Mouse (Mus musculus) left cerebral cortex, adult 2 months (tissue): Measurements from ENCODE around the gene Eif6. TPM values are rescaled to one million over a fixed set of nuclear protein-coding genes. Genes with fewer than 3 reads are reported as not detected.

ENCODE experiments used
- DNase-seq, 2 experiments: peaks; one replicate each; pipeline ENCODE4 v3.0.0; 2021 to 2022; ENCODE audit warnings: low spot score in 2 of 2, mixed read lengths in 1 of 2; ENCODE audit errors: extremely low spot score in 1 of 2
- H3K27ac ChIP-seq: fragments of 200-600 bp; 2 replicates; pipeline ENCODE4 v1.8.1; 2022
- H3K4me3 ChIP-seq: fragments of 200-600 bp; 2 replicates; pipeline ENCODE4 v1.8.1; 2022
- CTCF ChIP-seq: fragments of 200-600 bp; IDR thresholded peaks from 2 replicates; pipeline ENCODE4 v1.8.1; 2022; ENCODE audit warnings: antibody characterized with exemption, mild to moderate bottlenecking, moderate library complexity
- intact Hi-C: fragments of 180-260 bp; cut with DNase I; formaldehyde crosslinking; loops from one replicate; pipeline ENCODE4 v1.15.1; 2025
- total RNA-seq, 2 experiments: library from RNA; stranded (reverse); gene quantifications; 2 replicates each; pipeline ENCODE4 v1.2.3; 2021

Eif6 gene
- total RNA-seq, 2 experiments from 2014 or later = 67.0 to 71.0 TPM

DNA sequence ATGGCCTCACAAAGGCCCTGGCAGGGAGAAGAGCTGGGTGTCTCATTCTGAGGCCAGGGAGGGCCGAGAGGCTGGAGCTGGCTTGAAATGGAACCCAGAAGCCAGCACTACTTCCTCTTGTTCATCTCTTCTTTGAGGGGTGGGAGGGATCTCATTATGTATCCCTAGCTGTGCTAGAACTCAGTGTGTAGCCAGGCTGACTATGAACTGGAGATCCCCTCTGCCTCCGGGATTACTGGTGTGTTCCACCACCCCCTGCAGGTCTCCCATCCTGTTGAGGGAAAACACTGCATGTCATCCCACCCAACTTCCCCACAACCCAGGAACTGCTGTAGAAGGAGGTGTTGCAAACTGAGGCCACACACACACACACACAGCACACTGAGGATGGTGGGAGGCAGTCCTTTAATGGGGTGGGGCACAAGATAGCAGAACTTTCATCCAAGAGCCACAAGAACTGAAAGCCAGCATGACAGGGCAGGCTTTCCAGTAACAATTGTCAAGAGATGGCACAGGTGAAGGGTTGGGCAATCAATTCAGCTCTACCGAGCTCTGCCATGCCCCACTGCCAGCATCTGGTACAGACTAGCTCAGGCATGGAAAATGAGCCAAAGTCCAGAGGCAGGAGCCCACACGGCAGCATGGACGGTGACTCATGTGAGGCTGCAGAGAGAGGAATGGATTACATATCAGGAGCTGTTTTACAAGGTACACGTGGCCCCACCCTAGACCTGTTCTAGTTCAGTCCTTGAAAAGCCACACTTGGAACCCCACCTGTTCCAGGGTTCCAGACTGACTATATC, 7.1 kb downstream of the Eif6 start:
- intact Hi-C loops = no loop called here
- Histone ChIP-seq H3K4me3 (peak overlapping the region; percentile 78), H3K27ac (peak overlapping the region; percentile 99)
- no peak for TF ChIP-seq CTCF
- DNase-seq = no peak

GRCm38 (mm10) chr2:155819392-155819448, 7.5 kb downstream of the Eif6 start, which contains the start of gene BC029722:
BC029722 (minus strand) TSS chr2:155819426.
- peak within 1 kb of the TSS; percentile 78 for H3K4me3 ChIP-seq
- TF ChIP-seq CTCF = no peak
- DNase-seq = no peak
- peak within 1 kb of the TSS; percentile 99 for H3K27ac ChIP-seq
- intact Hi-C loops = no loop called here

- H3K27ac ChIP-seq = peak overlapping the region; percentile 99
- intact Hi-C loops = no loop called here
Observed at GRCm38 (mm10) chr2:155818596-155819391, 7.9 kb downstream of the Eif6 start.

GRCm38 (mm10) chr2:155817301-155818245, 9.2 kb downstream of the Eif6 start:
- intact Hi-C loops = no loop called here
- peak overlapping the region; percentile 99 for H3K27ac ChIP-seq
- no peak for DNase-seq

More at GRCm38 (mm10) chr2:155818596-155819391, 7.9 kb downstream of the Eif6 start:
- no peak for TF ChIP-seq CTCF
- DNase-seq = peak; percentile 91 to 92
- peak overlapping the region; percentile 78 for H3K4me3 ChIP-seq

DNA sequence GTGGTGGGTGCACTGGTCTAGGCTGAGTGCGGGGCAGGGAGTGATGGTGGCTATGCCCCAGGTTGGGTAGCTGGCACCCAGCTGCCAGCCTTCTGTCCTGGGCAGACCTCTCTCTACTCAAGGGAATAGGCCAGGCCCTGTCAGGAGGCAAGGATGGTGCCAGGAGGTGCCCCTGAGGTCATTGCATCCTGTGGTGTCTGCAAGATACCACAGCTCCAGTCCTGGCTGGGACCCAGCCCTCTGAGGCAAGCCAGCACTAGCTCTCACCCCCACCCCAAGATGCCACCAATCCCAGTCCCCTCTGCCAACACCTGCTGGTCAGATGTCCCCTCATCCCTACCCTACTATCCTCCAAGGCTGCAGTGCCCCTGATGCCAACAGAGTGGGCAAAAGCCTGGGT, 10.5 kb downstream of the Eif6 start:
- Histone ChIP-seq H3K4me3 (no peak overlapping the region), H3K27ac (no peak overlapping the region)
- intact Hi-C loops = no loop called here
- DNase-seq = no peak
- no peak for TF ChIP-seq CTCF

More at GRCm38 (mm10) chr2:155817301-155818245, 9.2 kb downstream of the Eif6 start:
- peak overlapping the region; percentile 78 for H3K4me3 ChIP-seq
- no peak for TF ChIP-seq CTCF

- no peak for DNase-seq
- no peak for TF ChIP-seq CTCF
- no peak overlapping the region for H3K27ac ChIP-seq
- intact Hi-C loops = loop anchor here (5.0 kb wide), 1 partner anchor 38 kb away; the partner anchor contains the start of gene Mmp24
- H3K4me3 ChIP-seq = no peak overlapping the region
Observed at GRCm38 (mm10) chr2:155814829-155815228, 11.9 kb downstream of the Eif6 start.

DNA sequence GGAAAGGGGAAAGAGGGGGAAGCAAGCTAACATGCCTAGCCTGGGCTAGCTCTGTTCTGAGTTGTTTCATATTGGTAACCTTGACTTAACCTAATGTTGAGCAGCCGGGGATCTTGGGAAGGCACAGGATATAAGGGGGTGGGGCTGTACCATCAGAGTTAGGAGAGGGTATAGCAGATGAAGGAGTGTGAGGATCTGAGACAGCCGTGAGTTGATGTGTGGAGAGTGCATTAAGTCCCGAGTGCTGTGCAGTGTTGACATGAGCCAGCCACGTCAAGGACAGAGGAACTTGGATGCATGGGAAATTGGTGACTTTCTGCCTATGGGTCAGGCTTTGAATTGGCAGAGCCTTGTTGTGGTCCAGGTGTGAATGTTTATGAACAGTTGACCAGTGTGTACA, 14.1 kb downstream of the Eif6 start:
- Histone ChIP-seq H3K27ac (peak overlapping the region; percentile 70), H3K4me3 (no peak overlapping the region)
- no peak for DNase-seq
- no peak for TF ChIP-seq CTCF
- intact Hi-C loops = loop anchor here (5.0 kb wide), 1 partner anchor 35 kb away; the partner anchor contains the start of gene Mmp24

- intact Hi-C loops = loop anchor here (2.0 to 5.0 kb wide), 2 partner anchors 35 to 149 kb away; partner anchors contain the start of gene Mmp24
- peak; percentile 99 for TF ChIP-seq CTCF
Observed at GRCm38 (mm10) chr2:155811821-155812396, 14.8 kb downstream of the Eif6 start.

DNA sequence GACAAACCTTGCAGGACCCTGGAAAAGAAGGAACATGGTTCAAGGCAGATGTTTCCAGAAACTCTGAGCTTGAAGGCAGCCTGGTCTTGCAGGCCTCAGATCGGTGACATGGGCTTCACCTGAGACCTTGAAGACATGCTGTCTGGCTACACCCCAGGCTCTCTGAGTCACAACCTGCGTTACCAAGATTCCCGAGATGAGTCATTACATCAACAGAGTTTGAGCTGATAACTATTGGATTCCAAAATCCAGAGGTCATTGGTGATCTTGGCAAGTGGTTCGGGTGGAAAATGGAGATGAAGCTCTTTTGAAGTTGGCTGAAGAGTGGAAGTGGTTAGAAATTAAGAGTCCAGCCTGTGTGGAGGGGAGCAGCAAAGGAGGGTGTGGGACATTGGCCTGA, 17.1 kb downstream of the Eif6 start:
- DNase-seq = no peak
- no peak overlapping the region for H3K27ac ChIP-seq
- intact Hi-C loops = loop anchor here (2.0 to 5.0 kb wide), 2 partner anchors 32 to 147 kb away; partner anchors contain the start of gene Mmp24
- no peak for TF ChIP-seq CTCF
- H3K4me3 ChIP-seq = no peak overlapping the region

More at GRCm38 (mm10) chr2:155811821-155812396, 14.8 kb downstream of the Eif6 start:
- peak; percentile 80 to 92 for DNase-seq
- H3K4me3 ChIP-seq = no peak overlapping the region
- H3K27ac ChIP-seq = peak overlapping the region; percentile 70

GRCm38 (mm10) chr2:155807408-155807807, 19.3 kb downstream of the Eif6 start:
- DNase-seq = no peak
- TF ChIP-seq CTCF = no peak

GRCm38 (mm10) chr2:155806548-155806947, 20.2 kb downstream of the Eif6 start:
- intact Hi-C loops = no loop called here
- H3K4me3 ChIP-seq = no peak overlapping the region
- no peak overlapping the region for H3K27ac ChIP-seq
- no peak for DNase-seq
- TF ChIP-seq CTCF = no peak

More at GRCm38 (mm10) chr2:155807408-155807807, 19.3 kb downstream of the Eif6 start:
- Histone ChIP-seq H3K4me3 (no peak overlapping the region), H3K27ac (no peak overlapping the region)
- intact Hi-C loops = no loop called here
